Mouse (Mus musculus) 3T3-L1 (cell line): Measurements from ENCODE around the gene Btnl6.
"Not testable (repeated sequence)": the region's sequence is repeated elsewhere in the genome, so short reads cannot be mapped to it uniquely, and the experiment has no call there.

Experiments used
- DNase-seq: peaks from one replicate; pipeline ENCODE4 v3.0.0-alpha.2; 2015; ENCODE audit warnings: low read depth, low spot score

Btnl6 gene

GRCm38 (mm10) chr17:34517252-34517651 is at the start of gene Btnl6:
Gene Btnl6, minus strand, starts transcription at chr17:34517352.
- DNase-seq = no peak

GRCm38 (mm10) chr17:34564796-34565195 is 47.6 kb upstream of the Btnl6 start:
- DNase-seq = no peak

- DNase-seq = peak; percentile 20
Observed at GRCm38 (mm10) chr17:34564003-34564421, 46.9 kb upstream of the Btnl6 start, which contains the start of gene Notch4. Gene Notch4, plus strand, starts transcription at chr17:34564268.

- no peak for DNase-seq
Observed at GRCm38 (mm10) chr17:34563354-34563753, 46.2 kb upstream of the Btnl6 start.

DNA sequence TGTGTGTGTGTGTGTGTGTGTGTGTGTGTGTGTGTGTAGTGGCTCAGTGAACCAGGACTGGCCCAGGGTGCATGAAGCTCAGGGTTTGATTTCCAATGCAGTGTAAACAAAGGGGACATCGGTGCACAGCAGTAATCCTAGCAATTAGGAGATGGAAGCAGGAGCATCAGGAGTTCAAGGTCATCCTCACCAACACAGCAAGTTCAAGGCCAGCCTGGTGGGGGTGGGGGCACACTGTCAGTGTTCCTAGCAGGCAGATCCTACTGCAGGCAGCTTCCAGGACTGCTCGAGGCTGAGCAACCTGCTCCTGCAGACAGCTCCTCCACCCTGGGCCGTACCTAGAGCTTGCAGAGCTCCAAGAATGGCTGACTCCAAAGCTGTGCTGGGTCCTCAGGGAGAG is 45.4 kb upstream of the Btnl6 start:
- DNase-seq = no peak

DNA sequence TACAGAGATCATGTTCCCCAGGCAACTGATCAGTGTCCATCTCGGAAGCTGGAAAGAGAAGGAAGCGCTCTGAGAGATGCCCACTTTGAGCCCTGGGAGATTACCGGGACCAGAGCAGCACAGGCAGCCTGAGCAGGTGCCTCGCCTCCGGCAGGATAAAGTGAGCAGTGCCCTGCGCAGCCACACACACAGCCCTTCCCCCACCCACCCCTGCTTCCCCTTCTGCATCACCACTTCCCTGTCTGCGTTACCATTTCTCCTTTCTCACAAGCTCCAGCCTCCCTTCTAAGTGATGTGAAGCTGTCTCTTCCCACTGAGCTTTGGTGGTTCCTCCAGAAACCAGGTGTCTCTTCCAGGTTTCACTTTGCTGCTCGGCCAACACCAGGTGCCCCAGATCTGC is 44.0 kb upstream of the Btnl6 start:
- no peak for DNase-seq

GRCm38 (mm10) chr17:34560438-34560837 is 43.3 kb upstream of the Btnl6 start:
- no peak for DNase-seq

DNA sequence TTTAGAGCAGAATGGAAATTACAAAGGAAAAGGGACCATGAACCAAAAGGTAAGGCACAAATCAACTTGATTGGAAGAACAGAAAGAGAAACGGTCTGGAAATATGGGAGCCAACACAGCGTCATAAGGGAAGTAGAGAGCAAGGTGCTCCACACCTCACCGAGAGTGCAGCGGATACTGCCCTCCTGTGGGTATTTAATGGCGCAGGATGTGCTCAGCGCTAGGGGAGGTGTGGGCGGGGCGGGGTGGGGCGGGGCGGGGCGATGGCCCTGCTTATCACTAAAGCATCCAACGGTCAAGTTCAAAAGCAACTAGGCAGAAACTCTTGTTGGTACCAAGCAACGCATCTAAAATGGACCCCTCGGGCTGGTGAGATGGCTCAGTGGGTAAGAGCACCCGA is 42.7 kb upstream of the Btnl6 start:
- no peak for DNase-seq

- no peak for DNase-seq
Observed at GRCm38 (mm10) chr17:34559116-34559515, 42.0 kb upstream of the Btnl6 start.

- DNase-seq = no peak
Observed at GRCm38 (mm10) chr17:34557411-34557810, 40.3 kb upstream of the Btnl6 start.

DNA sequence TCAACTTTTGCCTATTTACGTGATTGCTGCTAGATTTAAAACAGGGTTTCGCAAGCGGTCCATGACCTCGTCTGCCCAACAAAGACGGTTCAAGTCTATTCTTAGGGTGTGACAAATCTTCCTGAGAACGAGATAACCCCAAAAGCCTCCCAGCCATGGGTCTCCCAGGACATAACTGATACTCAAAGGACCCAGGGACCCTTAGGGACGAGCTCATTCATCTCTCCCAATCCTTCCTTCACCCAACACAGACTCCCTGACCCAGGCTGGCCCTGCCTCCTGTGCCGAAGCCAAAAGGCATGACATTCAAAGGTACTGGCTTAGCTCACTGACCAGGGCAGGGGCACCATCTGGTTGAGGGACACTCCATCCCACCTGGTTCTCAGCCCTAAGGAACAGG is 39.3 kb upstream of the Btnl6 start:
- DNase-seq = no peak

DNA sequence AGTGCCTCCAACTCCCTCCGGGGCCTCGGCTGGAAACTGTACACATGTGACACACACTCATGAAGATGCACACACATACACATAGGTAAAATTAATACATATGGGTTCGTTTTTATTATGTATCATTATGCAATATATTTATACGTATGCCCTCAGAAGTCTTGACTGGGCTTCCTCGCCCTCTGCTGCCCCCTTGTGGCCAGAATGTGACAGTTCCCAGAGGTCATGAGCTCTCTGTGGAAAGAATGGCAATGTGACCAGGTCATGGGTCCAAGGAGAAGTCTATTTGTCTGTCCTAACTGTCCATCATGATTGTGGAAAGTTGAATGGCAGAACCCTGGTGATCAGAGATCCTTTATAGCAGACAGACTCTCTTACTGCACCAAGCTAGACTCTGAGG is 38.3 kb upstream of the Btnl6 start:
- peak; percentile 78 for DNase-seq

DNA sequence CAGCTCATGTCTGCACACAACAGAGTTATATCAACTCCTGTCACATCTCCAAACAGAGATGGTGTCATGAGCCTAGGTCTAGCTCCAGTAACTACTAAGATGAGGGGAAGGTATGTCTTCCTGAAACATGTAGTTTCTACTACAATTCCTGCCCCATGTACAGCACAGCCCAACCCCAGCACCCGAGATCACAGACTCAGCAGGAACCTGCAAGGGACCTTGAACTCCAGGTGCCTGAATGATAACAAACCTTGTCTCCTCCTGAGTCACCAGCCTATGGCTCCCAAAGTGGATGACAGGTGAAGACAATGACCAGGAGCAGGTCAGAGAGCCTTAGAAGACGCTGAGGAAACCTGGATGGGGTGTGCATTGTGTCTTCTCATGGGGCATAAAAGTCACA is 32.7 kb upstream of the Btnl6 start:
- DNase-seq = no peak

- DNase-seq = no peak
Observed at GRCm38 (mm10) chr17:34549156-34549555, 32.0 kb upstream of the Btnl6 start.

DNA sequence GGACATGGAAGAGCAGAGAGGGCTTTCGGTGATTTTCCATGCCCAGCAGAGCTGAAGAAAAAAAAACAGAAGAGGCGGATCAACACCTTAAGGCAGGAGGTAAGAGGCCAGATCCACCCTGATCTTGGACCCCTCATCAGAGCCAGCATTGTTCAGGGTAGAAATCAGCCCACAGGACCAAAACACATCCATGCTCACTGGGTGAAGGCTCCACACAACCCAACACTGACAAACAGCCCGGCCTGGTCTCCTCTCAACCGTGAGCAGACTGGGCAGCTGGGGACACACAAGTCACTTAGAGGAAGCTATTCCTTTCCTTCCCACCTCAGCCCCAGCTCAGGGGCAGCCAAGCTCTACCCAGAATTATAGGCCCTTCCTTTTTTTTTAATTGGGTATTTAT is 30.4 kb upstream of the Btnl6 start:
- DNase-seq = no peak

GRCm38 (mm10) chr17:34546797-34547196 is 29.6 kb upstream of the Btnl6 start:
- DNase-seq = no peak

GRCm38 (mm10) chr17:34543567-34543966 is 26.4 kb upstream of the Btnl6 start:
- DNase-seq = not testable (repeated sequence)

DNA sequence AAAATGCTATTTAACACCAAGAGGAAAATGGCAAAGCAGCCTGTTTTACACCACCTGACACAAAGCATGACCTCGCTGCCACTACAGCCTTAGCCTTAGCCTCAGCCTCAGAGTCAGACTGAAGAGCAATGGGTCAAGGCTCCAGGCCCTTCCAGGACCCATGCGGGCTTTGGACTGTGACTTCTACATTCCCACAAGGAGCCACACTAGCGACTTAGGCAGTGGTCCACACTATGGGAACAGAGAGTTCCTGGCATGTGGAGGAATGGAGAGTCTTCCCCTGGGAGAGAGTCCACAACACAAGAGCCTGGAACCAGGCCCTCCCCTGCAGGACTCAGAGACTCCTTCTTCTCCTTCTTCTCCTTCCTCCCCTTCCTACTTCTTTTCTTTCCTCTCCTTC is 15.5 kb upstream of the Btnl6 start:
- DNase-seq = no peak

DNA sequence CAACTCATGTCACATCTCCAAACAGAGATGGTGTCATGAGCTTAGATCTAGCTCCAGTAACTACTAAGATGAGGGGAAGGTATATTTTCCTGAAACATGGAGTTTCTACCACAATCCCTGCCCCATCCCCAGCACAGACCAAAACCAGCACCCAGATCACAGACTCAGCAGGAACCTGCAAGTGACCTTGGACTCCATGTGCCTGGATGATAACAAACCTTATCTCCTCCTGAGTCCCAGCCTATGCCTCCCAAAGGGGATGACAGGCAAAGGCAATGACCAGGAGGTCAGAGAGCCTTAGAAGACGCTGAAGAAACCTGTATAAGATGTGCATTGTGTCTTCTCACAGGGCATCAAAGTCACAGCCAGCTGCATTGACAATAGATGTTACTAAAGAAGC is 1.8 kb upstream of the Btnl6 start:
- DNase-seq = no peak

DNA sequence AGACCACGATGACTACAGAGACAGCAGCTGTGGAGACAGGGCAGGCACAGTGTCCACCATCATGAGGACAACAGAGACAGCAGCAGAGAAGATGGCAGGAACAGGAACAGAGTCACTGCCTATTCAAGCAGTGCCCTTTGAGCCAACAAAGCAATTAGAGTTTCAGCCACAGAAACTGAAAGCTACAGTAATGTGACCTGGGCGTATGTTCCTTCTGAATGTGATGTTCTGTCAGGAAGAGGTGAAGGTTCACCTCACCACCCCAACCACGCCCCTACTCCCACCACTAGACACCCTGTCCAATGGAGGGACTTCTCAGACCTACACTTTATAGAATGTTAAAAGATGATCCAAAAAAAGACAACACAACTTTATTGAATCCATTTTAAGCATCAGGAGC is 1.4 kb upstream of the Btnl6 start:
- DNase-seq = not testable (repeated sequence)

DNA sequence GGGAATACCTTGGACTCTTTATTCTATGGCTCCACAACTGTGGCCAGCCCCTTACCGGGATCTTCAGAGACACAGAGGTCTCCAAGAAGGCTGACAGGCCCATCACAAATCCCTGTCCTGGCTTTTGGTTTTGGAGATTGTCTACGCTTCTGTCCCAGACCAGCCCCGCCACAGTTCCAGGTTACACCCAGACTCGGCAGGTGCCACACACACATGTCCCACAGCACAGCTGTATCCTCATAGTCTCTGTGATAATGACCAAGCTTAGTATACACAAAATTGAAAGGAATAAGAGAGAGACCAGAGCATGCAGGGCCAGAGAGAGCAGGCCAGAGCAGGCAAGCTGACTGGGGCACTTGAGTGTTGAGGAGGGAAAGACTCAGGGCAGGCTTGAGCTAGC is 643 bp upstream of the Btnl6 start:
- no peak for DNase-seq

DNA sequence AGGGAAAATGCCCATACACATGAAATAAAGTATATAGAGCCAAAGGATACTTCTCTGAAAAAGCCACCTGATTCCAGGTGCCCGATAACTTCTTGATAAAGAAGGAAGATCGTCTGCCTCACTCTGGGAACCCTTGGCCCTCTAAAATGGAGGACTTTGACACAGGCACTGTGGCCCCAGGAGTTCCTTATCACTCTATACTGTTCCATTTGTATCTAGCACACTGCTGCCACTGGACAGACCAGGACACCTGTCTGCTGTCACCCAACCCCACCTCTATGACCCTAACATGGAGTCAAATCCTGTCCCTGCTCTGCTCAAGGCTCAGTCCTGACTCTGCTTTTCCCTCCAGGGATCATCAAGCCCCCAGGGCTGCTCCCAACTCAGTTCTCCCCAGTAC is 638 bp downstream of the Btnl6 start:
- DNase-seq = no peak

GRCm38 (mm10) chr17:34511723-34512122 is 5.4 kb downstream of the Btnl6 start:
- DNase-seq = not testable (repeated sequence)

- DNase-seq = no peak
Observed at GRCm38 (mm10) chr17:34507591-34507990, 9.6 kb downstream of the Btnl6 start.

DNA sequence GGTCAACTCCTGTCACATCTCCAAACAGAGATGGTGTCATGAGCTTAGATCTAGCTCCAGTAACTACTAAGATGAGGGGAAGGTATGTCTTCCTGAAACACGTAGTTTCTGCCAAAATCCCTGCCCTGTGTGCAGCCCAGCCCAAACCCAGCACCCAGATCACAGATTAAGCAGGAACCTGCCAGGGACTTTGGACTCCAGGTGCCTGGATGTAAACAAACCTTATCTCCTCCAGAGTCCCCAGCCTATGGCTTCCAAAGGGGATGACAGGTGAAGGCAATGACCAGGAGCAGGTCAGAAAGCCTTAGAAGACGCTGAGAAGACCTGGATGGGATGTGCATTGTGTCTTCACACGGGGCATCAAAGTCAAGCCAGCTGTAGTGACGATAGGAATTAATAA is 19.4 kb downstream of the Btnl6 start:
- not testable (repeated sequence) for DNase-seq
